Mouse (Mus musculus) forebrain, embryonic 14.5 days (tissue): ENCODE measurements around the gene BC035044. TPM values are rescaled to one million over a fixed set of nuclear protein-coding genes. Genes with fewer than 3 reads are reported as not detected.
"Not testable (repeated sequence)": the region's sequence is repeated elsewhere in the genome, so short reads cannot be mapped to it uniquely, and the experiment has no call there.

ENCODE experiments used
- ATAC-seq: fragments of 200-750 bp; cut with Nextera tagmentation; 2 replicates; pipeline ENCODE4 v1.8.0; 2017; ENCODE audit warnings: mild to moderate bottlenecking, moderate library complexity
- DNase-seq: peaks from one replicate; pipeline ENCODE4 v3.0.0-alpha.2; 2015; ENCODE audit warnings: low spot score
- H3K27ac ChIP-seq: fragments of 300-500 bp; sonication (generic); 2 replicates; pipeline ENCODE4 v1.5.1; 2014; ENCODE audit warnings: low read depth, mild to moderate bottlenecking, control low read depth, low read length, moderate library complexity
- H3K27me3 ChIP-seq: fragments of 300-500 bp; sonication (generic); replicated peaks from 2 replicates; pipeline ENCODE4 v1.6.1; 2014; ENCODE audit warnings: low read length, control low read depth, mixed read lengths; ENCODE audit not compliant: control insufficient read depth, insufficient read depth
- H3K36me3 ChIP-seq: fragments of 300-500 bp; sonication (generic); 2 replicates; pipeline ENCODE4 v1.6.1; 2014; ENCODE audit warnings: low read length, control low read depth; ENCODE audit not compliant: control insufficient read depth, insufficient read depth
- H3K4me1 ChIP-seq: fragments of 300-500 bp; sonication (generic); 2 replicates; pipeline ENCODE4 v1.6.1; 2014; ENCODE audit warnings: antibody characterized with exemption, low read length, control low read depth; ENCODE audit not compliant: control insufficient read depth, insufficient read depth
- H3K4me2 ChIP-seq: fragments of 300-500 bp; sonication (generic); 2 replicates; pipeline ENCODE4 v1.6.1; 2014; ENCODE audit warnings: mild to moderate bottlenecking, control low read depth, low read length
- H3K4me3 ChIP-seq: fragments of 300-500 bp; sonication (generic); 2 replicates; pipeline ENCODE4 v1.5.1; 2014; ENCODE audit warnings: low read depth, low read length, control low read depth
- H3K9ac ChIP-seq: fragments of 300-500 bp; sonication (generic); 2 replicates; pipeline ENCODE4 v1.6.1; 2014; ENCODE audit warnings: mild to moderate bottlenecking, low read length, control low read depth, moderate library complexity
- H3K9me3 ChIP-seq: fragments of 300-500 bp; sonication (generic); replicated peaks from 2 replicates; pipeline ENCODE4 v1.6.1; 2016; ENCODE audit warnings: low read length, control low read depth, mixed read lengths; ENCODE audit not compliant: control insufficient read depth
- WGBS: fragments of 180-500 bp; shearing (Covaris S2); extraction: QIAGEN DNeasy Blood & Tissue Kit; methylation state at CpG from one replicate; pipeline ENCODE4 v1.1.7; 2014; 5-methylcytosine and 5-hydroxymethylcytosine counted together
- polyA plus RNA-seq: library from polyadenylated mRNA; unstranded; fragments of >200 nt; fragmentation: Nextera tagmentation; extraction: Ambion mirVana; gene quantifications from 2 replicates; pipeline ENCODE4 v1.2.1, GENCODE M21; 2014

BC035044 gene
- 0.52 and 0.65 TPM in 2 replicates for polyA plus RNA-seq

GRCm38 (mm10) chr6:128890948-128891355 lies at the start of gene BC035044:
Gene BC035044 (minus strand): TSS chr6:128891126.
- no peak within 1 kb of the TSS for H3K9ac ChIP-seq
- no peak within 1 kb of the TSS for H3K4me3 ChIP-seq
- H3K4me2 ChIP-seq, result no peak within 1 kb of the TSS
- ATAC-seq (no peak), DNase-seq (no peak)
- H3K27ac ChIP-seq, result no peak within 1 kb of the TSS
- no peaks in the 10 kb centered on the region for H3K27me3 ChIP-seq
- H3K36me3 ChIP-seq, result no peaks in the 10 kb centered on the region
- 84% methylated on average over 2 of the region's 2 CpGs for WGBS
- no peaks in the 10 kb centered on the region for H3K9me3 ChIP-seq
- H3K4me1 ChIP-seq, result no peaks in the 10 kb centered on the region

GRCm38 (mm10) chr6:128935889-128936665 lies 45.2 kb upstream of the BC035044 start:
- not testable (repeated sequence) for H3K27me3 ChIP-seq, H3K9ac ChIP-seq, H3K27ac ChIP-seq, H3K4me2 ChIP-seq, H3K9me3 ChIP-seq, H3K4me1 ChIP-seq, ATAC-seq, H3K4me3 ChIP-seq, H3K36me3 ChIP-seq, DNase-seq
- 94% methylated on average over 4 of the region's 13 CpGs for WGBS

- not testable (repeated sequence) for H3K9me3 ChIP-seq, H3K4me1 ChIP-seq, ATAC-seq, H3K27me3 ChIP-seq, H3K27ac ChIP-seq, H3K36me3 ChIP-seq, H3K4me2 ChIP-seq, H3K9ac ChIP-seq, DNase-seq, H3K4me3 ChIP-seq
- 91% methylated on average over 4 of the region's 4 CpGs for WGBS
Observed at GRCm38 (mm10) chr6:128934081-128934480, 43.2 kb upstream of the BC035044 start, which contains the start of gene Clec2g. Gene Clec2g (plus strand): TSS chr6:128934381.

GRCm38 (mm10) chr6:128933050-128933449 lies 42.1 kb upstream of the BC035044 start:
- Histone ChIP-seq H3K9ac (no peak overlapping the region), H3K9me3 (no peaks in the 10 kb centered on the region), H3K27ac (no peak overlapping the region), H3K4me2 (no peak overlapping the region), H3K4me3 (no peak overlapping the region), H3K4me1 (no peaks in the 10 kb centered on the region), H3K36me3 (no peaks in the 10 kb centered on the region), H3K27me3 (no peaks in the 10 kb centered on the region)
- 86% methylated on average over 2 of the region's 2 CpGs for WGBS
- DNase-seq (no peak), ATAC-seq (no peak)

GRCm38 (mm10) chr6:128917322-128917721 lies 26.4 kb upstream of the BC035044 start:
- Histone ChIP-seq H3K36me3 (no peaks in the 10 kb centered on the region), H3K9me3 (no peaks in the 10 kb centered on the region), H3K4me3 (no peak overlapping the region), H3K9ac (no peak overlapping the region), H3K27ac (no peak overlapping the region), H3K27me3 (no peaks in the 10 kb centered on the region), H3K4me2 (no peak overlapping the region), H3K4me1 (no peaks in the 10 kb centered on the region)
- WGBS, result 82% methylated on average over 2 of the region's 2 CpGs
- ATAC-seq (no peak), DNase-seq (no peak)

GRCm38 (mm10) chr6:128913598-128914254 lies 22.8 kb upstream of the BC035044 start:
- no peak overlapping the region for H3K4me2 ChIP-seq
- WGBS, result 91% methylated on average over 2 of the region's 2 CpGs
- H3K4me3 ChIP-seq, result no peak overlapping the region
- no peak overlapping the region for H3K27ac ChIP-seq
- H3K36me3 ChIP-seq, result no peaks in the 10 kb centered on the region
- ATAC-seq (no peak), DNase-seq (no peak)
- H3K4me1 ChIP-seq, result no peaks in the 10 kb centered on the region
- no peaks in the 10 kb centered on the region for H3K9me3 ChIP-seq
- H3K27me3 ChIP-seq, result no peaks in the 10 kb centered on the region
- no peak overlapping the region for H3K9ac ChIP-seq

GRCm38 (mm10) chr6:128900796-128901552 lies 10.0 kb upstream of the BC035044 start:
- 92% methylated on average over 5 of the region's 6 CpGs for WGBS
- H3K27me3 ChIP-seq, DNase-seq, H3K27ac ChIP-seq, H3K4me3 ChIP-seq, H3K9me3 ChIP-seq, ATAC-seq, H3K4me2 ChIP-seq, H3K36me3 ChIP-seq, H3K9ac ChIP-seq, H3K4me1 ChIP-seq: not testable (repeated sequence)

- ATAC-seq (no peak), DNase-seq (no peak)
- H3K4me2 ChIP-seq, result no peak overlapping the region
- H3K4me1 ChIP-seq, result no peaks in the 10 kb centered on the region
- no peaks in the 10 kb centered on the region for H3K9me3 ChIP-seq
- WGBS, result 93% methylated on average over 2 of the region's 2 CpGs
- H3K27me3 ChIP-seq, result no peaks in the 10 kb centered on the region
- no peaks in the 10 kb centered on the region for H3K36me3 ChIP-seq
- H3K27ac ChIP-seq, result no peak overlapping the region
- H3K9ac ChIP-seq, result no peak overlapping the region
- H3K4me3 ChIP-seq, result no peak overlapping the region
Observed at GRCm38 (mm10) chr6:128900044-128900443, 9.1 kb upstream of the BC035044 start.
